Mouse (Mus musculus) R1 (cell line): ENCODE measurements at regions not wholly inside any gene's neighbourhood (a gene's known extent, or its start where the extent isn't known, plus 50 kb on each side); places are given as distances from the start of the nearest gene placed in this dataset.

ENCODE experiments used
- DNase-seq: peaks from one replicate; pipeline ENCODE4 v3.0.0-alpha.2; 2018; ENCODE audit warnings: low read depth, low spot score

- DNase-seq: no peak
Measured at GRCm38 (mm10) chr17:52062096-52062665, 229.1 kb upstream of the Satb1 start.

GRCm38 (mm10) chr17:52036479-52036878, 203.4 kb upstream of the Satb1 start:
- no peak for DNase-seq

- DNase-seq: no peak
Measured at GRCm38 (mm10) chr17:52031079-52031478, 198.0 kb upstream of the Satb1 start.

- no peak for DNase-seq
Measured at GRCm38 (mm10) chr17:51986920-51987319, 153.8 kb upstream of the Satb1 start.

GRCm38 (mm10) chr17:51986212-51986611, 153.1 kb upstream of the Satb1 start:
- DNase-seq: peak; percentile 27

- DNase-seq: no peak
Measured at GRCm38 (mm10) chr17:51979126-51979525, 146.0 kb upstream of the Satb1 start.

GRCm38 (mm10) chr17:51971444-51971843, 138.4 kb upstream of the Satb1 start:
- DNase-seq: peak; percentile 65

GRCm38 (mm10) chr17:51966573-51967284, 133.6 kb upstream of the Satb1 start:
- no peak for DNase-seq

GRCm38 (mm10) chr17:51962529-51963110, 129.5 kb upstream of the Satb1 start:
- DNase-seq: no peak

- DNase-seq: no peak
Measured at GRCm38 (mm10) chr17:51961337-51961736, 128.2 kb upstream of the Satb1 start.

GRCm38 (mm10) chr17:51956275-51956674, 123.2 kb upstream of the Satb1 start:
- DNase-seq: no peak

GRCm38 (mm10) chr17:51937707-51938106, 104.6 kb upstream of the Satb1 start:
- no peak for DNase-seq

- DNase-seq: no peak
Measured at GRCm38 (mm10) chr17:51936071-51936470, 103.0 kb upstream of the Satb1 start.

GRCm38 (mm10) chr17:51926392-51926791, 93.3 kb upstream of the Satb1 start:
- DNase-seq: no peak

- no peak for DNase-seq
Measured at GRCm38 (mm10) chr17:51907031-51907430, 73.9 kb upstream of the Satb1 start.

GRCm38 (mm10) chr17:51906418-51906817, 73.3 kb upstream of the Satb1 start:
- DNase-seq: no peak

GRCm38 (mm10) chr17:51903885-51904284, 70.8 kb upstream of the Satb1 start:
- no peak for DNase-seq

- DNase-seq: no peak
Measured at GRCm38 (mm10) chr17:51899376-51899775, 66.3 kb upstream of the Satb1 start.

- no peak for DNase-seq
Measured at GRCm38 (mm10) chr17:51896160-51896559, 63.1 kb upstream of the Satb1 start.

GRCm38 (mm10) chr17:51894278-51894677, 61.2 kb upstream of the Satb1 start:
- DNase-seq: no peak

- DNase-seq: no peak
Measured at GRCm38 (mm10) chr17:51892856-51893255, 59.8 kb upstream of the Satb1 start.

- DNase-seq: no peak
Measured at GRCm38 (mm10) chr17:51892159-51892558, 59.1 kb upstream of the Satb1 start.
